Mouse (Mus musculus) testis, adult 2 months (tissue): Measurements from ENCODE around the gene Atp6v0c.

Experiments
- CTCF ChIP-seq: fragments of 200-500 bp; IDR thresholded peaks from 2 replicates; pipeline ENCODE4 v1.5.1; 2012; ENCODE audit warnings: low read depth, mild to moderate bottlenecking, inconsistent platforms, low read length, moderate library complexity; ENCODE audit not compliant: control insufficient read depth, insufficient read depth, insufficient replicate concordance
- POLR2A ChIP-seq: fragments of 200-500 bp; IDR thresholded peaks from 2 replicates; pipeline ENCODE4 v1.6.1; 2012; ENCODE audit warnings: low read depth, mild to moderate bottlenecking, inconsistent platforms, low read length, moderate library complexity; ENCODE audit not compliant: control insufficient read depth

- TF ChIP-seq POLR2A (no peak), CTCF (no peak)
These were observed 37.2 kb upstream of the Atp6v0c start for GRCm38 (mm10) chr17:24206451-24207351.
